Mouse (Mus musculus): Measurements from ENCODE around the gene Apol6.
A peak's percentile ranks its signal among the peaks of the same experiment; 100 is the strongest.
"Not testable (repeated sequence)": the region's sequence is repeated elsewhere in the genome, so short reads cannot be mapped to it uniquely, and the experiment has no call there.

Apol6 gene

GRCm38 (mm10) chr15:77031271-77031670 is 13.3 kb upstream of the Apol6 start:
- no peak for DNase-seq (ENCODE audit: low spot score in 2 of 2)

GRCm38 (mm10) chr15:77034526-77034925 is 10.0 kb upstream of the Apol6 start:
- no peak for DNase-seq (ENCODE audit: low spot score in 2 of 2)

GRCm38 (mm10) chr15:77035643-77036042 is 8.9 kb upstream of the Apol6 start:
- DNase-seq (ENCODE audit: low spot score in 2 of 2) = no peak

- peak in 1 of 2 experiments; percentile 60 for DNase-seq (ENCODE audit: low spot score in 2 of 2)
These were observed 8.1 kb upstream of the Apol6 start for GRCm38 (mm10) chr15:77036320-77036988.

GRCm38 (mm10) chr15:77036989-77037277 is 7.6 kb upstream of the Apol6 start:
- DNase-seq (ENCODE audit: low spot score in 2 of 2) = no peak

- DNase-seq (ENCODE audit: low spot score in 2 of 2) = peak in 1 of 2 experiments; percentile 56
These were observed 7.0 kb upstream of the Apol6 start for GRCm38 (mm10) chr15:77037278-77038161.

- no peak for DNase-seq (ENCODE audit: low spot score in 2 of 2)
These were observed 5.3 kb upstream of the Apol6 start for GRCm38 (mm10) chr15:77039211-77039700.

- DNase-seq (ENCODE audit: low spot score in 2 of 2) = no peak
These were observed 3.7 kb upstream of the Apol6 start for GRCm38 (mm10) chr15:77040784-77041183.

- no peak for DNase-seq (ENCODE audit: low spot score in 2 of 2)
These were observed 1.1 kb downstream of the Apol6 start for GRCm38 (mm10) chr15:77045609-77046008.

- DNase-seq (ENCODE audit: low spot score in 2 of 2) = no peak
These were observed 6.0 kb downstream of the Apol6 start, which contains the start of gene Mb for GRCm38 (mm10) chr15:77050570-77050969. Mb (minus strand) TSS chr15:77050670.

- DNase-seq (ENCODE audit: low spot score in 2 of 2) = no peak
These were observed 7.6 kb downstream of the Apol6 start for GRCm38 (mm10) chr15:77052176-77052575.

- DNase-seq (ENCODE audit: low spot score in 2 of 2) = no peak
These were observed 8.5 kb downstream of the Apol6 start for GRCm38 (mm10) chr15:77053021-77053420.

GRCm38 (mm10) chr15:77054611-77055175 is 10.2 kb downstream of the Apol6 start:
- DNase-seq (ENCODE audit: low spot score in 2 of 2) = no peak

- DNase-seq (ENCODE audit: low spot score in 2 of 2) = no peak
These were observed 11.7 kb downstream of the Apol6 start for GRCm38 (mm10) chr15:77056001-77056790.

GRCm38 (mm10) chr15:77056791-77057051 is 12.2 kb downstream of the Apol6 start:
- DNase-seq (ENCODE audit: low spot score in 2 of 2) = no peak

- DNase-seq (ENCODE audit: low spot score in 2 of 2) = no peak
These were observed 14.0 kb downstream of the Apol6 start for GRCm38 (mm10) chr15:77058566-77058965.

GRCm38 (mm10) chr15:77059416-77059815 is 14.9 kb downstream of the Apol6 start:
- DNase-seq (ENCODE audit: low spot score in 2 of 2) = not testable (repeated sequence)

- no peak for DNase-seq (ENCODE audit: low spot score in 2 of 2)
These were observed 18.2 kb downstream of the Apol6 start for GRCm38 (mm10) chr15:77062746-77063145.

GRCm38 (mm10) chr15:77065259-77065852 is 20.8 kb downstream of the Apol6 start:
- no peak for DNase-seq (ENCODE audit: low spot score in 2 of 2)

GRCm38 (mm10) chr15:77066233-77066632 is 21.7 kb downstream of the Apol6 start:
- no peak for DNase-seq (ENCODE audit: low spot score in 2 of 2)

GRCm38 (mm10) chr15:77068439-77068861 is 23.9 kb downstream of the Apol6 start:
- DNase-seq (ENCODE audit: low spot score in 2 of 2) = no peak

GRCm38 (mm10) chr15:77069019-77069418 is 24.5 kb downstream of the Apol6 start:
- DNase-seq (ENCODE audit: low spot score in 2 of 2) = no peak

Measured in urinary bladder, adult 18-20 months (tissue).